Mouse (Mus musculus) spleen, adult 2 months (tissue): Measurements from ENCODE around the gene Nprl2.

ENCODE experiments used
- CTCF ChIP-seq: fragments of 200-500 bp; IDR thresholded peaks from 2 replicates; pipeline ENCODE4 v1.5.1; 2011; ENCODE audit warnings: mild to moderate bottlenecking, inconsistent platforms; ENCODE audit not compliant: insufficient read depth, insufficient read length, insufficient replicate concordance; ENCODE audit errors: extremely low read depth
- POLR2A ChIP-seq: fragments of 200-500 bp; IDR thresholded peaks from 2 replicates; pipeline ENCODE4 v1.6.1; 2011; ENCODE audit warnings: low read depth, low read length, inconsistent platforms

- TF ChIP-seq POLR2A, result no peak
- TF ChIP-seq CTCF, result no peak
Observed at GRCm38 (mm10) chr9:107510384-107511100, 31.5 kb upstream of the Nprl2 start.
